Mouse (Mus musculus): Measurements from ENCODE around the gene Tmem52b.

GRCm38 (mm10) chr6:129526069-129526468 is 13.7 kb downstream of the Tmem52b start:
- TF ChIP-seq GATA1 (IDR thresholded peaks at IDR 0.05; ENCODE audit: low read length) (no peak), TAL1 (IDR thresholded peaks at IDR 0.05; ENCODE audit: low read length) (no peak)
